Mouse (Mus musculus) ES-E14 (cell line): ENCODE data around the gene Cryba4. TPM values are rescaled to one million over a fixed set of nuclear protein-coding genes. Genes with fewer than 3 reads are reported as not detected.

ENCODE experiments used
- DNase-seq: peaks from one replicate; pipeline ENCODE4 v3.0.0-alpha.2; 2013; ENCODE audit warnings: low read depth, low spot score
- H3K27ac ChIP-seq: 2 replicates; pipeline ENCODE4 v1.5.1; 2012; ENCODE audit warnings: low read depth, mild to moderate bottlenecking, low read length, moderate library complexity, mixed read lengths; ENCODE audit not compliant: poor library complexity, insufficient read depth, severe bottlenecking
- H3K36me3 ChIP-seq: 2 replicates; pipeline ENCODE4 v1.6.1; 2012; ENCODE audit warnings: mild to moderate bottlenecking, low read length, moderate library complexity, mixed read lengths; ENCODE audit not compliant: control insufficient read depth, poor library complexity, insufficient read depth, severe bottlenecking
- H3K4me1 ChIP-seq, 2 experiments: fragments of 150-350 bp in 1 of 2; sonication (generic) in 1 of 2; 2 replicates each; pipeline ENCODE4 v1.6.1; 2012; ENCODE audit warnings: low read length in 2 of 2, mild to moderate bottlenecking in 1 of 2, mixed read lengths in 1 of 2; ENCODE audit not compliant: control insufficient read depth in 2 of 2, insufficient read depth in 2 of 2, poor library complexity in 1 of 2
- H3K4me3 ChIP-seq, 2 experiments: fragments of 150-350 bp in 1 of 2; sonication (generic) in 1 of 2; 2 replicates each; pipeline ENCODE4 v1.5.1; 2012; ENCODE audit warnings: low read length in 2 of 2, low read depth in 1 of 2, mild to moderate bottlenecking in 1 of 2, mixed read lengths in 1 of 2; ENCODE audit not compliant: insufficient read depth in 1 of 2, poor library complexity in 1 of 2, severe bottlenecking in 1 of 2
- H3K9ac ChIP-seq: 2 replicates; pipeline ENCODE4 v1.6.1; 2012; ENCODE audit warnings: low read depth, mild to moderate bottlenecking, low read length, mixed read lengths; ENCODE audit not compliant: poor library complexity, insufficient read depth, severe bottlenecking
- H3K9me3 ChIP-seq: fragments of 150-350 bp; sonication (generic); 2 replicates; pipeline ENCODE4 v1.6.1; 2012; ENCODE audit warnings: low read depth, mild to moderate bottlenecking, low read length; ENCODE audit not compliant: control insufficient read depth, insufficient read depth
- CHD2 ChIP-seq: IDR thresholded peaks from 2 replicates; pipeline ENCODE4 v1.6.1; 2014; ENCODE audit warnings: mild to moderate bottlenecking, low read depth, low read length, inconsistent platforms
- HCFC1 ChIP-seq: IDR thresholded peaks from 2 replicates; pipeline ENCODE4 v1.6.1; 2012; ENCODE audit warnings: low read length, inconsistent platforms, borderline replicate concordance; ENCODE audit not compliant: insufficient read depth
- MAFK ChIP-seq: IDR thresholded peaks from 2 replicates; pipeline ENCODE4 v1.6.1; 2014; ENCODE audit warnings: mild to moderate bottlenecking, low read depth, low read length, inconsistent platforms; ENCODE audit not compliant: insufficient read depth
- ZC3H11A ChIP-seq: IDR thresholded peaks from 2 replicates; pipeline ENCODE4 v1.6.1; 2012; ENCODE audit warnings: low read depth, mild to moderate bottlenecking, inconsistent platforms, low read length, borderline replicate concordance
- ZNF384 ChIP-seq: IDR thresholded peaks from 2 replicates; pipeline ENCODE4 v1.6.1; 2012; ENCODE audit warnings: low read depth, low read length, inconsistent platforms
- in situ Hi-C, 2 experiments: fragments of 600-800 bp; cut with MboI; formaldehyde crosslinking; loops; one replicate each; pipeline ENCODE4 v1.15.1; 2025; ENCODE audit warnings: low sequenced_read_pairs in 2 of 2, inconsistent platforms in 1 of 2; ENCODE audit not compliant: unreplicated experiment in 2 of 2
- total RNA-seq: library from RNA; depleted of rRNA; stranded (reverse); fragments of 300-350 nt; gene quantifications from 2 replicates; pipeline ENCODE4 v1.2.3, GENCODE M21; 2012

The Cryba4 gene
- total RNA-seq, 1 experiment = 0.31 TPM

GRCm38 (mm10) chr5:112273746-112274463 lies 21.6 kb upstream of the Cryba4 start:
- Histone ChIP-seq H3K9me3 (no peaks in the 10 kb centered on the region), H3K27ac (no peak overlapping the region), H3K36me3 (no peaks in the 10 kb centered on the region), H3K4me3 (no peak overlapping the region), H3K4me1 (peaks cover 2 to 4% of the 10 kb centered on the region in 2 experiments), H3K9ac (no peak overlapping the region)
- DNase-seq = no peak
- in situ Hi-C loops = no loop called here
- TF ChIP-seq HCFC1 (no peak), CHD2 (no peak), MAFK (no peak), ZC3H11A (no peak), ZNF384 (no peak)

GRCm38 (mm10) chr5:112272934-112273333 lies 20.6 kb upstream of the Cryba4 start:
- Histone ChIP-seq H3K9ac (no peak overlapping the region), H3K4me1 (peaks cover 2 to 4% of the 10 kb centered on the region in 2 experiments; a peak in 3 of 4 replicates), H3K9me3 (no peaks in the 10 kb centered on the region), H3K4me3 (no peak overlapping the region), H3K27ac (no peak overlapping the region), H3K36me3 (no peaks in the 10 kb centered on the region)
- in situ Hi-C loops = no loop called here
- TF ChIP-seq ZC3H11A = no peak
- TF ChIP-seq CHD2 = no peak
- TF ChIP-seq HCFC1 = no peak
- no peak for TF ChIP-seq ZNF384
- TF ChIP-seq MAFK = no peak
- no peak for DNase-seq

GRCm38 (mm10) chr5:112270764-112271541 lies 18.6 kb upstream of the Cryba4 start:
- peaks cover 0 to 2% of the 10 kb centered on the region in 2 experiments; a peak in 1 of 4 replicates for H3K4me1 ChIP-seq
- no peak overlapping the region for H3K4me3 ChIP-seq
- in situ Hi-C loops = no loop called here
- TF ChIP-seq HCFC1 (no peak), ZC3H11A (no peak), CHD2 (no peak), ZNF384 (no peak), MAFK (no peak)
- no peak overlapping the region for H3K27ac ChIP-seq
- no peaks in the 10 kb centered on the region for H3K36me3 ChIP-seq
- H3K9me3 ChIP-seq = no peaks in the 10 kb centered on the region
- no peak overlapping the region for H3K9ac ChIP-seq
- no peak for DNase-seq

DNA sequence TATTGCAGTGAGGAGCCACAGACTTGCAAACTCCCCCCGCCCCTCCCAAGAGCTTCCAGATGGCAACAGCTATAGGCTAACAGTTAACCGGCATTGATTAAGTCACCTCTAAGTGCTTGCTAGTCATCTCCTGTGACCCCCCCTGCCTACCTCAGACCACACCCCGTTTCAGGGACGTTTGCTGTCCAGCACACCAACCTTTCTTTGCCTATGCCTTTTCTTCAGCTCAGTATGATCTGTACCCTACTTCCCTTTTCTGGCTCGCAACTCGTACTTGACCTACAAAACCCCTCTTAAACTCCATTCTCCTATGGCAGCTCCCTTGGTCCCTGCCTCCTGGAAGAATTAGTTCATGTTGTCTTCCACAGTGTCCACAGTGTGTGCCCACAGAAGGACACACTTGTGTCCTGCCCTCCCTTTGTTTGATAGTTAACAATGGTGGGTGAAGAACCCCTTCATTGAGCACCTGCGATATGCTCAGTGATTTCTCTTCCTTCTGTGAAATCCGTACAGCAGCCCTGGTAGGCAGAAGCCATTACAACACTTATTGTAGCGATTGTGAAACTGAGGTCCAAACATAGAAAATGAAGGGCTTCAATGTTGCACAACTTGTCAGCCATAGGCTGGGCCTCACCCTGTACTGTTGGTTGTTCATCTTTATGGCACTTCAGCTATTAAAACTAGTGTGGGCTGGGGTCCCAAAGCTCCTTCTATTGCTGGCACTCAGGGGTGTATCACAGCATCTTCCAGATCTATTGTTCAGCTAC lies 13.9 kb upstream of the Cryba4 start:
- peaks cover 0 to 7% of the 10 kb centered on the region in 2 experiments; a peak in 1 of 4 replicates for H3K4me1 ChIP-seq
- H3K27ac ChIP-seq = no peak overlapping the region
- H3K9ac ChIP-seq = peak overlapping the region; percentile 36; the same call in 1 of the 2 replicates
- H3K36me3 ChIP-seq = no peaks in the 10 kb centered on the region
- DNase-seq = no peak
- no peak overlapping the region for H3K4me3 ChIP-seq
- in situ Hi-C loops = no loop called here
- TF ChIP-seq CHD2 (no peak), ZC3H11A (no peak), ZNF384 (no peak), HCFC1 (no peak), MAFK (no peak)
- H3K9me3 ChIP-seq = no peaks in the 10 kb centered on the region
